Mouse (Mus musculus): ENCODE measurements around the gene C1rl.
A peak's percentile ranks its signal among the peaks of the same experiment; 100 is the strongest.
"Not testable (repeated sequence)": the region's sequence is repeated elsewhere in the genome, so short reads cannot be mapped to it uniquely, and the experiment has no call there.

C1rl gene

GRCm38 (mm10) chr6:124492842-124493561, at the start of gene C1rl:
C1rl (plus strand) TSS chr6:124493113.
- DNase-seq (ENCODE audit: low spot score) = peak; percentile 99

GRCm38 (mm10) chr6:124443338-124443737, 49.6 kb upstream of the C1rl start:
- DNase-seq (ENCODE audit: low spot score) = no peak

DNA sequence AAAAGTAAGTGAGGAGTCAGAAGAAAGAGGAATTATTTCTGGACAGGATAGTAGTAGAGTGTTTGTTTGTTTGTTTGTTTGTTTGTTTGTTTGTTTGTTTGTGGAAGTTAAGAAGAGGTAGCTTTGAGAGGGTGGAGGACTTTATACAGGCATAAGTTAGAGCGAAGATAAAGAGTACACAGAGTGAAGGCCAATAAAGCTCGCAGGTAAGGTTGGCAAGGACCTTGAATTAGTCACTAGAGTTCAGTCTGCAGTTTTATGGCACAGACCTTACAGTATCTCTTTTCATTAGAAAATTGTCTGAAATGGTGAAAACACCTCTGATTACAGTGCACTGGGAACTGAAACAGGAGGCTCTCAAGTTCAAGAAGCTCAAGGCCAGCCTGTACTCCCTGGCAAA, 46.9 kb upstream of the C1rl start:
- no peak for DNase-seq (ENCODE audit: low spot score)

DNA sequence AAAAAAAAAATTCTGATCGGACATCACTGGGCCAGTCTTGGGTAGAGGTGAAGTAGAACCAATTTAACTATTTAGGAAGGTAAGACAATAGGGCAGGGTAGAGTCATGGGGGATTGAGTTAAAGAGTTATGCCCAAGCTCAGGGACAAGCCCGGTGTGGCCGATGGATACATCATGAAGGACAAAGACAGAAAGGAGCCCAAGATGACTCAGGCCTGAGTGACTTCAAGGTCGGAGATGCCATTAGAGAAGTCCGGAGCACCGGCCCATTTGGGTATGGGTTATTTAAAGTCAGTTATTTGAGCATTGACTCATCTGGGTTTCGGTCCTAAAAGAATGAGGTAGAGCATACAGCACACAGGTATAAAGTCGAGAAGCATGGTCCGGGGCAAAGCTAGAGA, 46.5 kb upstream of the C1rl start:
- no peak for DNase-seq (ENCODE audit: low spot score)

- no peak for DNase-seq (ENCODE audit: low spot score)
Observed at GRCm38 (mm10) chr6:124447356-124447755, 45.6 kb upstream of the C1rl start.

DNA sequence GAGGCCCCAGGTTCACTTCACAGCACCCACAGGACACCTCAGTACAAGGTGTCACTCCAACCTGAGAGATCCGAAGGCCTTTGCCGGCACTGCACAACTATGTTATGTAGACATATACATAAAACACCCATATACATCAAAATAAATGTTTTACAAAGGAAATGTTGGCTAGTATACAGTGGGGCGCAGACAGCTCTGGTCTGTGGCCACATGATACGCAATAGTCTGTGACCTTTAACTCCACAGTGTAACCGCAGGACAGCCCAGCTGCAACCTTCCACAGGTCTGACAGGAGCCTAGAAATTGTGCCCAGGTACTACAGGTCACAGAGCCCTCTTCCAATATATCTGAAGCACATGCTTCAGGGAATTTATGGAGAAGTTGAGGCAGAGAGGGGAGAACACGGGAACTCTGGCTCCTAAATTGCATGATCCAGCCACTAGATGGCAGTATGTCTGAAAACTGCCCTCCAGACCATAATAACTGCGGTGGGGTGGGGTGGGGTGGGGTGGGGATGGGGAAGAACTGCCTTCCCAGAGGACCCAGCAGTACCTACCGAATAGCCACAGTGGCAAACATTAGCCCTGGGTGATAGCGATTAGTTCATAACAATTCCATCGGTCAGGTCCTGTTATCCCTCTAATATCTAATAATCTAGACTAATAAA, 44.6 kb upstream of the C1rl start:
- no peak for DNase-seq (ENCODE audit: low spot score)

DNA sequence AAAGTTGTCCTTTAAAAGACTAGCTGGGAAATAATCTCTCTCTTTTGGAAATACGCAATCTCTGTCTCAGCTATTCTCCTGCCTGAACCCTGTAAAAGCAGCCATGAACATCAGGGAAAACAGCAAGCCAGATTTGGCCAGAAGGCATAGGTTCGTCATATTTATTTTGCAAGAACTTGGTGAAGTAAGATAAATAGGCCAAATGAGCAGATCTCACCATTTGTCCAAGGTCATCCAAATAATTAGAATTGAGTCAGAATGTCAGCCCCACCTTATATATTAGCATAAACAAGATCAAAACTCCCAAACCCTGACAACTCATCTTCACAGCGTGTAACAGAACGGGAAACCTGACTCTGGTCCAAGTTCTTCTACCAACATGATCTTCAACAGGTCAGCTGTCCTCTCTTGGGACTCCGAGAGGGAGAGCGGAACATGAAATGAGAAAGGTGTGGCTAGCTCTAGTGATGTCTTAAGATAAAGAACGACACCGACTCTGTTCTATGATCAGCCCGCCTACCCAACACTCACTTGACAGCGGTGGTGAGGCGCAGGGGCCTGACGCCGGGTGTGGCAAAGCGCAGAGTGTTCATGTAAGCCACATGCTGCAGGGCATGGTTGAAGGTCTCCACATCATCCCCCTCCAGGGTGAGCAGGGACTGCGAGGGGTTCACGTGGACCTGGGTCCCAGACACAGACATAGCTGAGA, 43.8 kb upstream of the C1rl start:
- no peak for DNase-seq (ENCODE audit: low spot score)

- no peak for DNase-seq (ENCODE audit: low spot score)
Observed at GRCm38 (mm10) chr6:124449668-124450383, 43.1 kb upstream of the C1rl start.

DNA sequence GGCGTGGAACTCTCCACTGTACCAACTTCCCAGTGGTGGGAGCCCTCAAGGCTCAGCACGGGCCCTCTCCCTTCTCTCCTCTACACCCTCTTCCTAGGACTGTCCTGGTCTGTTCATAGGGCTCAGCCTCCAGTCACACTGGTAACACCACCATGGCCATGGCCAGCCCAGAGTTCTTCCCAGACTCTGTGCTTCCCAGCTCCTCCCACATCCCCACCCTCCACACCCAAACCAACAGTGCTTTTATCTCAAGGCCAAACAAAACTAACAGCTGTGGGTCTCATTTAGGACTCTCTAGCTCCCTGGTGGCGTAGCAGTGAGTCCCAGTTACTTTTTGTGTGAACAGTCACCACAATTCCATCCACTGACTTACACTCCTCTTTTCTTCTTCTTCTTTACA, 40.9 kb upstream of the C1rl start:
- DNase-seq (ENCODE audit: low spot score) = no peak

DNA sequence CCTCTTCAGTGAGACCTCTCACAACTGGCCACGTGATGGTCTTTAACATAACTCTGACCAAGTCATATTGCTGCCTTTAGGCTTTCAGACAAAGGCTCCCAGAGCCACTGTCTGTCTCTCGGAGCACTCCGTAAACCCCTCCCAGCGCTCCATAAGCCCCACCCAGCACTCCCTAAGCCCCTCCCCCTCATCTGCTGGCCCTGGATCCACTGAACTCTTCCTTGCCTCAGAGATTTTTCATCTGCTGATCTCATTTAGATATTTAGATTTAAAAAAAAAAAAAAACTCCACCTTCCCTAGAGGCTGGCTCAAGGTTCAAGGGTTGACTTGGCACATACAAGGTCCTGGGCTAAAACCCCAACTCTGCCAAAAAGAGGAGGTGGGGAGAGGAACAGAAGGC, 39.2 kb upstream of the C1rl start:
- no peak for DNase-seq (ENCODE audit: low spot score)

- DNase-seq (ENCODE audit: low spot score) = no peak
Observed at GRCm38 (mm10) chr6:124456243-124456642, 36.7 kb upstream of the C1rl start.

GRCm38 (mm10) chr6:124457827-124458226, 35.1 kb upstream of the C1rl start:
- no peak for DNase-seq (ENCODE audit: low spot score)

- DNase-seq (ENCODE audit: low spot score) = no peak
Observed at GRCm38 (mm10) chr6:124458505-124458904, 34.4 kb upstream of the C1rl start.

DNA sequence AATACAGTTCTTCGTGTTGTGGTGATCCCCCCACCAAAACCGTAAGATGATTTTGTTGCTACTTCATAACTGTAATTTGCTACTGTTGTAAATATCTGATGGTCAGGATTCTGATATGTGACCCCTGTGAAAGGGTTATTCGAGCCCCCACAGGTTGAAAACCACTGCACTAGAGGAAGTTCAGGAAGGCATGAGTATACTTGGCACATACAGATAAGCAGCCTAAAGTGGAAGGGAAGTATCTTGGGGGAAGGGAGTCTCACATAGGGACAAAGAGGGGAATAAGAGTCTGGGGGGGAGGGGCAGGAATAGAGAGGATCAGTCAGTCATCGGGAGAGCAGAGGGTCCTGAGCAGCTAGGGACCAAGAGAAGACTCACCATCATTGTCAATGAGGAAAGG, 33.5 kb upstream of the C1rl start:
- no peak for DNase-seq (ENCODE audit: low spot score)

DNA sequence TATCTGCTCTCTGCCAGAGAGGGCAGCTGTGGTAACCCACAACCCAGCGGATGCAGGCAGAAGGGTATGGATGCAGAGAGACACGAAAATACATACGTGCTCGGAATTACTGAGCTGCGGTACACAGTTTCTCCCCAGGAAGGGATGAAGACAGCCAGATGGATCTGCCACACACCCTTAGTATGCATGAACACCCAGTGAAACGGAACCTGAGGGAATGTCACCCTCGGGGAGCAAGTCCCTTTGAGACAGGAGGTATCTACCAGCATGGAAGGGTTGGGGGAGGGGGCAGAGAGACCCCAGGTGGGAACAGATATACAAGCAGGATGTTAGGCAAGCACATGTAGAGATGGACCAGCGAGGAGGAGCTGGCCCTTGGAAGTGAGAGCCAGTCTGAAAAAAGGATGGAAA, 29.0 kb upstream of the C1rl start:
- no peak for DNase-seq (ENCODE audit: low spot score)

DNA sequence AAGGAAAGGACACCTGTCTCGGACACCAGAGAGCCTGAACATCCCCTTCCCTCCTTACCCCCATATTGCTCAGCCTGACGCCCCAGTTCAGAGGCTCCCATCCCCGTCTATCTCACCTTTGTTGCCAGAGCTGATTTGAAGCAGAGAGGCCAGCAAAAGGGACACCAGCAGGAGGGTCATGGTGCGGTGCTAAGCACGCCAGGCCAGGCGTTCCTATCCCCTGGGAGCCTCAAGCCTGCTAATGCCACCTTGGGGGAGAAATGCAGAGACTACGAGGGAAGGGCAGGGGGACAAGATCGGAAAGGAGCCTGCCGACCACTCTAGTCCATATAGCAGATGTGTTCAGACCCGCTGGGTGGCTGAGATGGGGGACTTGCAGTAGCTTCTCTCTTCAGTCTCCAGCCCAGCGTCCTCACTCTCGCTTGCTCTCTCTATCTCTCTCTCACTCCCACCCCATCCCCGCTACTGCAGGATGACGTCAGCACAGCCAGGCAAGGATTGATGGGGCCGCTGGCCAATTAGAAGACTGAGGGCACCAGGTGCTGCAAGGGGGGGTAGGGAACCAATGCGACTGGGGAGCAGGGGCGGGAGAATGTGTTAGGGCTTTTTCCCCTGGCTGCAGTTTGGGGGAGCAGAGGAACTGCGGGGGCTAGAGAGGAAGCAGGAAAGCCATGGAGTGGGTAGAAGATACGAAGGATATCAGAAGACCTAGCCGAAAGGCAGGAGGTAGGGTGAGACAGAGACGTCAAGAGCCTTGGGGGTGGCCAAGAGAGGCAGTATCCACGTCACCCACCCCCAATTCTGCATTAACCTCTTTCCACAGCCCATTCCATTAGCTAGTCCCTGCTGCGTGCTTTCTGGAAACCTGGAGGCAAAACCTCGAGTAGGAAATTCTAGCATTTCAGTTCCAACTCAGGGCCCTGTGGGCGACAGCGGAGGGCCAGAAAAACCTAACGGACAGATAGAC, 28.3 kb upstream of the C1rl start, which contains the start of gene Clstn3:
Clstn3 (minus strand) TSS at position 490 of the 967 bp plus-strand sequence.
- no peak for DNase-seq (ENCODE audit: low spot score)

DNA sequence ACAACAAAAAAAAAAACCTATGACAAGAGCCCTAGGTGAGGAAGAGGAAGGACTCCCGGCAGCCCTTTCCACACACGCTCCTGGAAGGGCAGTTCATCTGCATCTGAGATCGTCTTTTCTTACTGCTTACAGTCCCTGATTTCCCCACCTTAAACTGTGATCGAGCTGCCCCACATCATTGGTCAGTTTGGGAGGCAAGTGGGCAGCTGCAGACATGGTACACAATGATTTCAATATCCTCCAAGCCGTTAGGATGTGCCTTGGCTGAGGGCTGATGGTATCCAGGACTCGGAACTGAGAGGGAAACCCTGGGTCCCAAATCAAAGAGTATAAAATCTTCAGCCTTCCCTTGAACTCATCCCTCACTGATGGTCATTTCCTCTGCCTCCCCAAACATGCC, 27.6 kb upstream of the C1rl start:
- DNase-seq (ENCODE audit: low spot score) = no peak

GRCm38 (mm10) chr6:124465729-124466128, 27.2 kb upstream of the C1rl start:
- no peak for DNase-seq (ENCODE audit: low spot score)

- DNase-seq (ENCODE audit: low spot score) = no peak
Observed at GRCm38 (mm10) chr6:124471121-124471520, 21.8 kb upstream of the C1rl start.

GRCm38 (mm10) chr6:124471783-124472638, 20.9 kb upstream of the C1rl start:
- not testable (repeated sequence) for DNase-seq (ENCODE audit: low spot score)
